Mouse (Mus musculus) cortical plate, adult 2 months (tissue): Measurements from ENCODE around the gene Myt1l.

ENCODE experiments used
- CTCF ChIP-seq: fragments of 200-500 bp; IDR thresholded peaks from 2 replicates; pipeline ENCODE4 v1.5.1; 2011; ENCODE audit warnings: mild to moderate bottlenecking, control low read depth, low read length; ENCODE audit not compliant: insufficient read depth; ENCODE audit errors: extremely low read depth
- POLR2A ChIP-seq: fragments of 200-500 bp; IDR thresholded peaks from 2 replicates; pipeline ENCODE4 v1.6.1; 2011; ENCODE audit warnings: mild to moderate bottlenecking, low read length, control low read depth; ENCODE audit not compliant: insufficient read depth; ENCODE audit errors: extremely low read depth

DNA sequence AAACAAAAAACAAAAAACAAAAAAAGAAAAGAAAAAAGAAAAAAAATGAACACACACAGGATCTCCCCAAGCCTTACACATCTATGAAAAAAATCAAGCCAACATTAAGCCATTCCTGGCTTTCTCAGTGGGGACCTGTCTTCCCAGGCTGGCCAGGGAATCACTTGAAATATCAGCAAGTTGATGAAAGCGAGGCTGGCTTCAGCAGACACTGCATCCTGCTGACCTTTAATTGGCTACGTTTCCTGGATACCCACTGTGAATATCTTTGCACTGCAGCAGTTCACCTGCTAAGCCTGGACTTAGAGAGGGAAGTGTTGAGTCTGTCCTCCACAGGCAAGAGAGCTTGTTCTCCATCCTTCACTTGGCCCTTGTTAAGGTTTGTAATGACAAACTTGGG lies 332.8 kb downstream of the Myt1l start:
- no peak for TF ChIP-seq CTCF
- no peak for TF ChIP-seq POLR2A
